Mouse (Mus musculus) CH12.LX (cell line): ENCODE data around the gene Ap1s1.

Experiments
- CHD2 ChIP-seq: IDR thresholded peaks from 2 replicates; pipeline ENCODE4 v1.6.1; 2011; ENCODE audit warnings: low read length, improper control_type of control experiment
- CTCF ChIP-seq, 2 experiments: IDR thresholded peaks in 1 of 2; conservative IDR thresholded peaks in 1 of 2; 2 replicates each; pipeline ENCODE4 v1.5.1; 2011 to 2012; ENCODE audit warnings: low read depth in 2 of 2, low read length in 2 of 2, improper control_type of control experiment in 1 of 2, inconsistent platforms in 1 of 2, mild to moderate bottlenecking in 1 of 2, moderate library complexity in 1 of 2
- HCFC1 ChIP-seq: IDR thresholded peaks from 2 replicates; pipeline ENCODE4 v1.6.1; 2012; ENCODE audit warnings: low read depth, mild to moderate bottlenecking, inconsistent platforms, low read length, improper control_type of control experiment
- POLR2A ChIP-seq: IDR thresholded peaks from 2 replicates; pipeline ENCODE4 v1.6.1; 2011; ENCODE audit warnings: low read depth, mild to moderate bottlenecking, improper control_type of control experiment, low read length
- SIN3A ChIP-seq: IDR thresholded peaks from 2 replicates; pipeline ENCODE4 v1.6.1; 2012; ENCODE audit warnings: low read length, improper control_type of control experiment, inconsistent platforms
- USF1 ChIP-seq: IDR thresholded peaks from 2 replicates; pipeline ENCODE4 v1.6.1; 2014; ENCODE audit warnings: low read depth, mild to moderate bottlenecking, inconsistent platforms, low read length, improper control_type of control experiment

GRCm38 (mm10) chr5:137051125-137051524, 5.2 kb upstream of the Ap1s1 start:
- no peak for TF ChIP-seq USF1
- TF ChIP-seq CTCF (conservative IDR thresholded peaks at IDR 0.05 in 1 of 2, IDR thresholded peaks at IDR 0.05 in 1 of 2; ENCODE audit: low read depth in 2 of 2, low read length in 2 of 2), result no peak
- TF ChIP-seq POLR2A, result no peak
- TF ChIP-seq CHD2, result no peak
- no peak for TF ChIP-seq HCFC1
- TF ChIP-seq SIN3A, result no peak
